In genomic region chr7:44685531-44686402, GRCm38 (mm10) we compare ENCODE assay signal across 13 mouse cellular contexts. TPM values are rescaled to one million over a fixed set of nuclear protein-coding genes. Genes with fewer than 3 reads are reported as not detected.
A peak's percentile ranks its signal among the peaks of the same experiment; 100 is the strongest.
DNase-seq lines count a peak whose midpoint lies in the region; ATAC-seq and TF ChIP-seq lines count a peak whose summit lies in the region.
"Had no signal": no experiment of that assay in that cellular context is flagged by ENCODE, and none has a peak within 500 bp of the region (broad histone marks: within the 10 kb centered on the region; RNA-seq: fewer than 3 reads in every experiment).

No protein-coding gene starts in this region.

- peaks cover 0 to 6% of the 10 kb centered on the region in 2 experiments; a peak in 1 of 4 replicates for H3K4me1 ChIP-seq in MEL (ENCODE audit: control insufficient read depth in 1 of 2, insufficient read depth in 2 of 2, low read length in 2 of 2)

- no peak for TF ChIP-seq POLR2A in MEL (IDR thresholded peaks at IDR 0.05; ENCODE audit: control insufficient read depth in 1 of 2, insufficient read depth in 1 of 2, low read depth in 1 of 2, low read length in 2 of 2, poor library complexity in 1 of 2)

- TF ChIP-seq CTCF in MEL (IDR thresholded peaks at IDR 0.05 in 2 of 3, conservative IDR thresholded peaks at IDR 0.05 in 1 of 3; ENCODE audit: control insufficient read depth in 1 of 3, insufficient read depth in 1 of 3, low read depth in 2 of 3, low read length in 3 of 3, poor library complexity in 1 of 3, severe bottlenecking in 1 of 3), result no peak

- intact Hi-C loops in heart, postnatal 25 days (cut with DNase I), result no loop called here

- peak; percentile 91 for DNase-seq in heart, adult 11 months
- DNase-seq in heart, postnatal 25 days (ENCODE audit: low spot score), result no peak
- no peak for DNase-seq in MEL (ENCODE audit: low read depth, low spot score)
- peak; percentile 88 for DNase-seq in lung, postnatal 36 days
- DNase-seq in gastrocnemius, adult 18-20 months (ENCODE audit: low spot score), result no peak
- DNase-seq in urinary bladder, postnatal 4 days (ENCODE audit: low spot score in 2 of 2), result no peak
- no peak for DNase-seq in urinary bladder, postnatal 25 days (ENCODE audit: low spot score)
- DNase-seq: right cerebral cortex, postnatal 4 days had no signal

- H3K79me2 ChIP-seq in MEL (ENCODE audit: control insufficient read depth, insufficient read depth, low read length, poor library complexity), result no peaks in the 10 kb centered on the region

- no peaks in the 10 kb centered on the region for H3K36me3 ChIP-seq in MEL (ENCODE audit: control insufficient read depth in 1 of 2, insufficient read depth in 2 of 2, low read length in 2 of 2)

- H3K27me3 ChIP-seq in MEL (ENCODE audit: control insufficient read depth in 1 of 2, insufficient read depth in 2 of 2, low read length in 2 of 2), result no peaks in the 10 kb centered on the region

- H3K9me3 ChIP-seq in MEL (replicated peaks; ENCODE audit: insufficient read depth, low read length), result no peaks in the 10 kb centered on the region

- no peak for TF ChIP-seq EP300 in MEL (IDR thresholded peaks at IDR 0.05; ENCODE audit: low read depth in 1 of 2, low read length in 2 of 2)

- no peak overlapping the region for H3K27ac ChIP-seq in MEL (ENCODE audit: control insufficient read depth, low read depth, low read length)

- ATAC-seq in granulocyte monocyte progenitor cell, adult 5-6 weeks (replicated peaks; ENCODE audit: poor library complexity, severe bottlenecking), result peak; percentile 69

- no peak overlapping the region for H3K9ac ChIP-seq in MEL (ENCODE audit: control insufficient read depth, low read depth, low read length, poor library complexity, severe bottlenecking)

- no peak overlapping the region for H3K4me3 ChIP-seq in MEL (ENCODE audit: control insufficient read depth in 1 of 2, insufficient read depth in 1 of 2, low read depth in 2 of 2, low read length in 2 of 2)
- H3K4me3 ChIP-seq: megakaryocyte, embryonic 14.5 days had no signal

- no peak for TF ChIP-seq RAD21 in MEL (IDR thresholded peaks at IDR 0.05; ENCODE audit: low read depth, low read length)

TF ChIP-seq in MEL, 35 proteins besides CTCF, POLR2A, EP300 and RAD21:
- TF ChIP-seq ETS1 (IDR thresholded peaks at IDR 0.05; ENCODE audit: low read depth, low read length) (0 out of 2 replicates have a peak, but pooled peaks have one; percentile 20), MAFK (IDR thresholded peaks at IDR 0.05; ENCODE audit: borderline replicate concordance, low read depth, low read length) (no peak)

RNA-seq across cellular contexts. Expression of gene Myh14, which starts 15.1 kb away (rescaled TPM):
- total RNA-seq in heart, postnatal 25 days (2021), result 10 to 100 TPM; 72.2 to 80.8 TPM
- under 0.01 and 0.07 TPM in 2 replicates for total RNA-seq in MEL (2012; rRNA removed)
- under 1 TPM in 1 of 2 experiments, not detected in 1; 0.08 TPM for polyA plus RNA-seq in MEL (2012; ENCODE audit: insufficient read depth in 1 of 2, insufficient read length in 2 of 2, low read depth in 1 of 2, low replicate concordance in 2 of 2, missing spikeins in 1 of 2)
- total RNA-seq in granulocyte monocyte progenitor cell, adult 5-6 weeks (2014; fragmentation: Nextera tagmentation), result not detected in 2 replicates
- not detected in 2 replicates for total RNA-seq in granulocyte monocyte progenitor cell, adult 5-6 weeks (2017)
- total RNA-seq in gastrocnemius, adult 18-20 months (2021), result 10 to 100 TPM; 43.2 to 45.2 TPM

RNA-seq across cellular contexts. Expression of gene Izumo2, which starts 22.8 kb away (rescaled TPM):
- total RNA-seq in heart, postnatal 25 days (2021), result not detected
- not detected in 2 replicates for total RNA-seq in MEL (2012; rRNA removed)
- not detected for polyA plus RNA-seq in MEL (2012; ENCODE audit: insufficient read depth in 1 of 2, insufficient read length in 2 of 2, low read depth in 1 of 2, low replicate concordance in 2 of 2, missing spikeins in 1 of 2)
- total RNA-seq in granulocyte monocyte progenitor cell, adult 5-6 weeks (2014; fragmentation: Nextera tagmentation), result not detected in 2 replicates
- total RNA-seq in granulocyte monocyte progenitor cell, adult 5-6 weeks (2017), result not detected in 2 replicates
- total RNA-seq in gastrocnemius, adult 18-20 months (2021), result not detected
- total RNA-seq: CH12.LX; layer of hippocampus, postnatal 10 days had no signal
- polyA plus RNA-seq: heart, embryonic 14.5 days had no signal

Comparison
In these comparisons a context has a peak if more than half of its experiments do, and no peak if none do; other contexts are left out.
1. DNase-seq: peak in heart, adult 11 months (single experiment) and lung, postnatal 36 days (single experiment); none in heart, postnatal 25 days (single experiment), MEL (single experiment), gastrocnemius, adult 18-20 months (single experiment), urinary bladder, postnatal 4 days (0 of 2) and urinary bladder, postnatal 25 days (single experiment).
2. RNA of gene Myh14, which starts 15.1 kb away (total RNA-seq): 72.2 to 80.8 TPM in heart, postnatal 25 days and 43.2 to 45.2 TPM in gastrocnemius, adult 18-20 months; under 0.01 to 0.07 TPM in MEL and not detected in granulocyte monocyte progenitor cell, adult 5-6 weeks; every median in the first group is over 10 times any median in the second.